Mouse (Mus musculus) cerebellum, adult 9-11 months (tissue): ENCODE data around the gene Plekhg1.

Source experiments
- DNase-seq: peaks from one replicate; pipeline ENCODE4 v3.0.0; 2022

Gene Plekhg1

GRCm38 (mm10) chr10:3743069-3743468 lies 2.9 kb downstream of the Plekhg1 start:
- DNase-seq: no peak

- DNase-seq: peak; percentile 13
Measured at GRCm38 (mm10) chr10:3743826-3744225, 3.7 kb downstream of the Plekhg1 start.

- no peak for DNase-seq
Measured at GRCm38 (mm10) chr10:3746794-3747518, 6.8 kb downstream of the Plekhg1 start.

- no peak for DNase-seq
Measured at GRCm38 (mm10) chr10:3749580-3749979, 9.4 kb downstream of the Plekhg1 start.

- DNase-seq: no peak
Measured at GRCm38 (mm10) chr10:3761992-3762391, 21.8 kb downstream of the Plekhg1 start.

GRCm38 (mm10) chr10:3763199-3763598 lies 23.0 kb downstream of the Plekhg1 start:
- no peak for DNase-seq

- DNase-seq: no peak
Measured at GRCm38 (mm10) chr10:3769131-3769530, 29.0 kb downstream of the Plekhg1 start.

GRCm38 (mm10) chr10:3774330-3774729 lies 34.2 kb downstream of the Plekhg1 start:
- no peak for DNase-seq

- no peak for DNase-seq
Measured at GRCm38 (mm10) chr10:3776761-3777160, 36.6 kb downstream of the Plekhg1 start.

- no peak for DNase-seq
Measured at GRCm38 (mm10) chr10:3785362-3785761, 45.2 kb downstream of the Plekhg1 start.

GRCm38 (mm10) chr10:3786531-3786930 lies 46.4 kb downstream of the Plekhg1 start:
- DNase-seq: no peak

GRCm38 (mm10) chr10:3787006-3787405 lies 46.8 kb downstream of the Plekhg1 start:
- DNase-seq: no peak

- DNase-seq: no peak
Measured at GRCm38 (mm10) chr10:3793825-3794224, 53.7 kb downstream of the Plekhg1 start.

- DNase-seq: no peak
Measured at GRCm38 (mm10) chr10:3799455-3799854, 59.3 kb downstream of the Plekhg1 start.

GRCm38 (mm10) chr10:3801254-3801653 lies 61.1 kb downstream of the Plekhg1 start:
- DNase-seq: no peak

- no peak for DNase-seq
Measured at GRCm38 (mm10) chr10:3805334-3805733, 65.2 kb downstream of the Plekhg1 start.

GRCm38 (mm10) chr10:3807980-3808379 lies 67.8 kb downstream of the Plekhg1 start:
- DNase-seq: no peak

GRCm38 (mm10) chr10:3810476-3811273 lies 70.5 kb downstream of the Plekhg1 start:
- DNase-seq: no peak

- DNase-seq: peak; percentile 20
Measured at GRCm38 (mm10) chr10:3818940-3819701, 79.0 kb downstream of the Plekhg1 start.

GRCm38 (mm10) chr10:3823826-3824225 lies 83.7 kb downstream of the Plekhg1 start:
- no peak for DNase-seq

- no peak for DNase-seq
Measured at GRCm38 (mm10) chr10:3826043-3826442, 85.9 kb downstream of the Plekhg1 start.

GRCm38 (mm10) chr10:3827368-3827767 lies 87.2 kb downstream of the Plekhg1 start:
- DNase-seq: no peak

- no peak for DNase-seq
Measured at GRCm38 (mm10) chr10:3829472-3829871, 89.3 kb downstream of the Plekhg1 start.
